Mouse (Mus musculus): ENCODE results near the gene 2810408A11Rik.
A peak's percentile ranks its signal among the peaks of the same experiment; 100 is the strongest.
"Not testable (repeated sequence)": the region's sequence is repeated elsewhere in the genome, so short reads cannot be mapped to it uniquely, and the experiment has no call there.

The 2810408A11Rik gene

GRCm38 (mm10) chr11:69881787-69882670 is 18.8 kb downstream of the 2810408A11Rik start:
- DNase-seq (ENCODE audit: low read depth in 2 of 2, low spot score in 2 of 2) = no peak

GRCm38 (mm10) chr11:69880853-69881603 is 19.8 kb downstream of the 2810408A11Rik start, which contains the start of gene Kctd11:
TSS of gene Kctd11 (minus strand) at chr11:69881406.
- peak; percentile 57 to 59 for DNase-seq (ENCODE audit: low read depth in 2 of 2, low spot score in 2 of 2)

GRCm38 (mm10) chr11:69880506-69880852 is 20.3 kb downstream of the 2810408A11Rik start:
- peak; percentile 30 to 52 for DNase-seq (ENCODE audit: low read depth in 2 of 2, low spot score in 2 of 2)

GRCm38 (mm10) chr11:69879711-69880110 is 21.1 kb downstream of the 2810408A11Rik start:
- DNase-seq (ENCODE audit: low read depth in 2 of 2, low spot score in 2 of 2) = no peak

- no peak for DNase-seq (ENCODE audit: low read depth in 2 of 2, low spot score in 2 of 2)
Observed at GRCm38 (mm10) chr11:69878952-69879351, 21.8 kb downstream of the 2810408A11Rik start.

- no peak for DNase-seq (ENCODE audit: low read depth in 2 of 2, low spot score in 2 of 2)
Observed at GRCm38 (mm10) chr11:69878399-69878798, 22.4 kb downstream of the 2810408A11Rik start.

GRCm38 (mm10) chr11:69877878-69878277 is 22.9 kb downstream of the 2810408A11Rik start, which contains the start of gene Tmem95:
TSS of gene Tmem95 (minus strand) at chr11:69878018.
- no peak for DNase-seq (ENCODE audit: low read depth in 2 of 2, low spot score in 2 of 2)

GRCm38 (mm10) chr11:69876867-69877266 is 23.9 kb downstream of the 2810408A11Rik start:
- peak; percentile 88 to 94 for DNase-seq (ENCODE audit: low read depth in 2 of 2, low spot score in 2 of 2)

- DNase-seq (ENCODE audit: low read depth in 2 of 2, low spot score in 2 of 2) = no peak
Observed at GRCm38 (mm10) chr11:69876186-69876585, 24.6 kb downstream of the 2810408A11Rik start.

- DNase-seq (ENCODE audit: low read depth in 2 of 2, low spot score in 2 of 2) = no peak
Observed at GRCm38 (mm10) chr11:69872451-69872850, 28.3 kb downstream of the 2810408A11Rik start.

GRCm38 (mm10) chr11:69871822-69872221 is 29.0 kb downstream of the 2810408A11Rik start:
- DNase-seq (ENCODE audit: low read depth in 2 of 2, low spot score in 2 of 2) = no peak

- DNase-seq (ENCODE audit: low read depth in 2 of 2, low spot score in 2 of 2) = no peak
Observed at GRCm38 (mm10) chr11:69870289-69871069, 30.3 kb downstream of the 2810408A11Rik start.

- no peak for DNase-seq (ENCODE audit: low read depth in 2 of 2, low spot score in 2 of 2)
Observed at GRCm38 (mm10) chr11:69867335-69867734, 33.5 kb downstream of the 2810408A11Rik start.

GRCm38 (mm10) chr11:69865561-69865960 is 35.2 kb downstream of the 2810408A11Rik start:
- DNase-seq (ENCODE audit: low read depth in 2 of 2, low spot score in 2 of 2) = no peak

- DNase-seq (ENCODE audit: low read depth in 2 of 2, low spot score in 2 of 2) = no peak
Observed at GRCm38 (mm10) chr11:69864138-69864860, 36.5 kb downstream of the 2810408A11Rik start.

GRCm38 (mm10) chr11:69863729-69864128 is 37.1 kb downstream of the 2810408A11Rik start:
- not testable (repeated sequence) for DNase-seq (ENCODE audit: low read depth in 2 of 2, low spot score in 2 of 2)

GRCm38 (mm10) chr11:69858113-69858998 is 42.4 kb downstream of the 2810408A11Rik start, which contains the start of gene Tnk1:
TSS of gene Tnk1 (minus strand) at chr11:69858730.
- DNase-seq (ENCODE audit: low read depth in 2 of 2, low spot score in 2 of 2) = no peak

- no peak for DNase-seq (ENCODE audit: low read depth in 2 of 2, low spot score in 2 of 2)
Observed at GRCm38 (mm10) chr11:69855347-69855746, 45.4 kb downstream of the 2810408A11Rik start.

GRCm38 (mm10) chr11:69854680-69855079 is 46.1 kb downstream of the 2810408A11Rik start:
- DNase-seq (ENCODE audit: low read depth in 2 of 2, low spot score in 2 of 2) = no peak

Data from CD8-positive naive resting alpha-beta T cell, adult 2 months (primary cell).